Mouse (Mus musculus): ENCODE results near the gene Selenov.
A peak's percentile ranks its signal among the peaks of the same experiment; 100 is the strongest.

DNA sequence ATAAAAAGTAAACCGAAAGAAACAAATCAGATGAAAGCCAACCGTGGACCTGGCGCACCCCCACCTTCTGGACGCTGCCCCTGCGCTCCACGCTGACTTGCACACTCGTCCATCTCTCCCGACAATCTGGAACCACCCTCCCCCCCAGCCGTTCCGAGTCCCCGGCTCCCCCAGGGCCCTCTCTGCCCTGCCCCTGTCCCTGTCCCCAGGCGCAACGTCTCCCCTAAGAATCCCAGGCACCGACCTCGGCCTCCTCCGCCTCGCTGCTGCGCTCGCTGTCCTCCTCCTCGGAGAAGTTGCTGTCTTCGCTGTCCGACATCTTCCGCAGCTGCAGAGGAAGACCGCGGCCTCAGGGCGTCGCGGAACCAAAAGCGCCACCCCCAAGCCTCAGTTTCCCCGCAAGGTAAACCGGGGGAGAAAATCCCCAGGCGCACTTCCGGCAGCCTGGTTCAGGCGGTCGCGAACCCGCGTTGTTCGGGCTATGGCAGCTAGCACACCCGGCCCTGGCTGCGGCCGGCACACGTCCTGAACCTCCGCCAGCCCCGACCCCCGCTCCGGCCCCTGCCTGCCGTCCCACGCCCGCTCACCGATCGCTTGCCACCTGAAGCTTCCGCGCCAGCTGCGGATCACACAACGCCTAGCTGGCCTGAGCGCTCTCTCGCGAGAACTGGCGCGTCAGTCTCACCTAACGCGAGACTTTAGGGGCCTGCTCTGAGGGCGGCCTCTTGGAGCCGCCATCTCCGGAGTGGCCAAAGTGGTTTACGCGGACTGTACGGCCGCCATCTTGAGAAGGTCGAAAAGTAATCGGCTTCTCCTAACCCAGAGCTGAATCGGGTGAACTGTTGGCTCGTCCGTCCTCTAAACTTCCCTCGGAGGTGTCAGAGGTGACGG lies 47.4 kb upstream of the Selenov start, which contains the start of gene Supt5:
- TF ChIP-seq CTCF (IDR thresholded peaks at IDR 0.05; ENCODE audit: borderline replicate concordance, control insufficient read depth, extremely low read depth, insufficient read depth, low read length, poor library complexity) (peak; percentile 60; the same call in 1 of the 2 replicates), POLR2A (IDR thresholded peaks at IDR 0.05; ENCODE audit: control insufficient read depth, extremely low read depth, insufficient read depth, low read length, poor library complexity) (peak; percentile 92)

Data from thymus, adult 2 months (tissue).